Mouse (Mus musculus): ENCODE results near the gene Zfp687. TPM values are rescaled to one million over a fixed set of nuclear protein-coding genes. Genes with fewer than 3 reads are reported as not detected.

Gene Zfp687
- polyA plus RNA-seq, 1 experiment from 2014 or later = 23.3 TPM

DNA sequence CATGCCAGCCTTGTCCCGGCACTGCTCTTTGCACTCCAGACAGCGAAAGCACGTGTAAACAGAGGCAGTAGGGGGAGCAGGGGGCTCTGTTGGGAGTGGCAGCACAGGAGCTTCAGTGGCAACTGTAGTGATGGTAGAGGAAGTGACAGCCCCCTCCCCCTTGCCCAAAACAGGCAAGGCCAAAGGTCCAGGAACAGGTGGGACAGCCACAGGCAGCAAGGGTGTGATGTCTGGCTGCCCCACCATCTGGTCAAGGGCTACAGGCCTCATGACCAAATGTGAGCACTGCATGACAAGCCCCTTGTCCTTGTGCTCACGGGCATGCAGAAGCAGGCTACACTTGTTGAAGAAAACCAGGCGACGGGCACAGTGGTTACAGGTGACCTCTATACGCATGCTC, 4.9 kb downstream of the Zfp687 start:
- ATAC-seq (ENCODE audit: low read depth) = no peak
- WGBS = 72% methylated on average over 7 of the region's 7 CpGs
- H3K36me3 ChIP-seq (ENCODE audit: control insufficient read depth, insufficient read depth, low read length) = peaks cover 38% of the 10 kb centered on the region
- H3K27me3 ChIP-seq (ENCODE audit: control insufficient read depth, insufficient read depth, low read depth, low read length) = no peaks in the 10 kb centered on the region
- no peak overlapping the region for H3K9ac ChIP-seq (ENCODE audit: low read length)
- no peak overlapping the region for H3K27ac ChIP-seq (ENCODE audit: low read length)
- no peak overlapping the region for H3K4me2 ChIP-seq (ENCODE audit: low read depth, low read length)
- no peaks in the 10 kb centered on the region for H3K9me3 ChIP-seq (ENCODE audit: control insufficient read depth, low read length)
- H3K4me1 ChIP-seq (replicated peaks; ENCODE audit: control insufficient read depth, insufficient read depth, low read length) = peaks cover 11% of the 10 kb centered on the region
- no peak overlapping the region for H3K4me3 ChIP-seq (ENCODE audit: low read length)

DNA sequence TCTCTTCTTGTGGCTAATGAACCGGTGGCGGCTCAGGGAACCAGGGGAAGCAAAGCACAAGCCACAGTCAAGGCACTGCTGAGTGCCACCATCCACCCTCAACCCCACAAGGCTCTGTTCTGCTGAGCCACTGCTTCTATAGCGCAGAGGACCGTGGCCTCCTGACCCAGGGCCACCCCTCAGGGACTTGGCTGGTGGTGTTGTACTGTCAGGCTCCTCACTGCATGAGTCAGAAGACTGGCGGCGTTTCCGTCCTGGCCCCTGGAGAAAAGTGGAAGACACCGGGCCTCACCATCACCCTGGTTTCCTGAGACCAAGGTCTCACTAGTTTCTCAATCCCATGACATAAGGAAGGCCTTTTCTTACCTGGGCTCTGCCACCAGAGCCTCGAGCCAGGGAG, 7.5 kb downstream of the Zfp687 start:
- Histone ChIP-seq H3K4me1 (replicated peaks; ENCODE audit: control insufficient read depth, insufficient read depth, low read length) (no peaks in the 10 kb centered on the region), H3K27me3 (ENCODE audit: control insufficient read depth, insufficient read depth, low read depth, low read length) (no peaks in the 10 kb centered on the region), H3K9me3 (ENCODE audit: control insufficient read depth, low read length) (no peaks in the 10 kb centered on the region), H3K36me3 (ENCODE audit: control insufficient read depth, insufficient read depth, low read length) (peaks cover 47% of the 10 kb centered on the region), H3K27ac (ENCODE audit: low read length) (no peak overlapping the region), H3K4me3 (ENCODE audit: low read length) (no peak overlapping the region), H3K4me2 (ENCODE audit: low read depth, low read length) (no peak overlapping the region), H3K9ac (ENCODE audit: low read length) (no peak overlapping the region)
- WGBS = 90% methylated on average over 9 of the region's 9 CpGs
- no peak for ATAC-seq (ENCODE audit: low read depth)

DNA sequence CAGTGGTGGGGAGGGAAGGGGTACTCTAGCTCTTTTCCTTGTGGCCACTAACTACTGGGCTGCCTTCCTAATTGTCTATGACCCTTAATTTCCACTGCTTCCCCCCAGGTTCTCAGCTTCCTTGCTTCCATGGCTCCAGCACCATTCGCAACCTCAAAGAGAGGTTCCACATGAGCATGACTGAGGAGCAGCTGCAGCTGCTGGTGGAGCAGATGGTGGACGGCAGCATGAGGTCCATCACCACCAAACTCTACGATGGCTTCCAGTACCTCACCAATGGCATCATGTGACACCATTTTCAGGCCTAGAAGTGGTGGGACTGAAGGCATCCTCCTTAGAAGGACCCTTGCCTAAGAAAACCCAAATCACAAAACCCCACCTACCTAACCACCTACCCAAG, 9.6 kb downstream of the Zfp687 start:
- no peak overlapping the region for H3K27ac ChIP-seq (ENCODE audit: low read length)
- H3K36me3 ChIP-seq (ENCODE audit: control insufficient read depth, insufficient read depth, low read length) = peaks cover 49% of the 10 kb centered on the region
- no peak overlapping the region for H3K4me3 ChIP-seq (ENCODE audit: low read length)
- no peaks in the 10 kb centered on the region for H3K9me3 ChIP-seq (ENCODE audit: control insufficient read depth, low read length)
- H3K27me3 ChIP-seq (ENCODE audit: control insufficient read depth, insufficient read depth, low read depth, low read length) = no peaks in the 10 kb centered on the region
- no peaks in the 10 kb centered on the region for H3K4me1 ChIP-seq (replicated peaks; ENCODE audit: control insufficient read depth, insufficient read depth, low read length)
- no peak overlapping the region for H3K4me2 ChIP-seq (ENCODE audit: low read depth, low read length)
- WGBS = 93% methylated on average over 3 of the region's 3 CpGs
- no peak for ATAC-seq (ENCODE audit: low read depth)
- H3K9ac ChIP-seq (ENCODE audit: low read length) = no peak overlapping the region

DNA sequence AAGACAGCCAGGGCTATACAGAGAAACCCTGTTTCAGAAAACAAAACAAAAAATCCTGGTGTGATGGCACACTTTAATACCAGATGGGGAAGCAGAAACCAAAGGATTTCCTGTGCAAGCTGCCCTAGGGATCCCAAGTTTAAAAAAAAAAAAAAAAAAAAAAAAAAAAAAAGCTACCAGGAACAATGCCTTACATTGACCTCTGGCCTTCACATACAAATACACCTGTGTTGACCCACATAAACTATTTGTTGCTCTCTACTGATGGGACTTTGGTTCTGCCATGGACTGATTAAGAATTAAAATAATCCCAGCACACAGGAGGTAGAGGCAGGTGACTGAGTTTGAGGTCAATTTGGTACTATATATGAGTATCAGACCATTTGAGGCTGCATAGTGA, 12.0 kb downstream of the Zfp687 start:
- no peaks in the 10 kb centered on the region for H3K4me1 ChIP-seq (replicated peaks; ENCODE audit: control insufficient read depth, insufficient read depth, low read length)
- peaks cover 50% of the 10 kb centered on the region for H3K36me3 ChIP-seq (ENCODE audit: control insufficient read depth, insufficient read depth, low read length)
- H3K27ac ChIP-seq (ENCODE audit: low read length) = no peak overlapping the region
- no peaks in the 10 kb centered on the region for H3K9me3 ChIP-seq (ENCODE audit: control insufficient read depth, low read length)
- no peak overlapping the region for H3K4me3 ChIP-seq (ENCODE audit: low read length)
- H3K27me3 ChIP-seq (ENCODE audit: control insufficient read depth, insufficient read depth, low read depth, low read length) = no peaks in the 10 kb centered on the region
- no peak overlapping the region for H3K4me2 ChIP-seq (ENCODE audit: low read depth, low read length)
- no peak for ATAC-seq (ENCODE audit: low read depth)
- H3K9ac ChIP-seq (ENCODE audit: low read length) = no peak overlapping the region

DNA sequence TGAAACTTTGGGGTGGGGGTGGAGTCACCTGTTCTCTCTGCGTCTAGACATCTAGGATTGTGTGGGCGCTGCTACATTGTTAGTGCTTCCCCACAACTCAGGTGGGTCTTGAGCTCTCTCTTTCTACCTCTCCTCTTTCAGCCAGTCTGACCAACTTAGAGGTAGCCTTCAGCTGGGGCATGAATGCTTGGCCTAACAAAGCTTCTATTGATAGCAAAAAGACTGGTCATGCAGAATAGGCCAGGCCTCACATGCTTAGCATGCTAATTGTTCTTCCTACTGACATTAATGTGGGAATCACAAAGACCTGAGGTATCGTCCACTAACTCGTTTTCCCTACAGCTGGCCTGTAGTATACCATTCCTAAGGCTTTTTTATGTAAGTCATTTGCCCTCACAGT, 12.7 kb downstream of the Zfp687 start:
- H3K27ac ChIP-seq (ENCODE audit: low read length) = no peak overlapping the region
- 85% methylated on average over 4 of the region's 4 CpGs for WGBS
- ATAC-seq (ENCODE audit: low read depth) = no peak
- H3K9ac ChIP-seq (ENCODE audit: low read length) = no peak overlapping the region
- no peaks in the 10 kb centered on the region for H3K9me3 ChIP-seq (ENCODE audit: control insufficient read depth, low read length)
- H3K4me3 ChIP-seq (ENCODE audit: low read length) = no peak overlapping the region
- peaks cover 47% of the 10 kb centered on the region for H3K36me3 ChIP-seq (ENCODE audit: control insufficient read depth, insufficient read depth, low read length)
- no peak overlapping the region for H3K4me2 ChIP-seq (ENCODE audit: low read depth, low read length)
- H3K4me1 ChIP-seq (replicated peaks; ENCODE audit: control insufficient read depth, insufficient read depth, low read length) = no peaks in the 10 kb centered on the region
- no peaks in the 10 kb centered on the region for H3K27me3 ChIP-seq (ENCODE audit: control insufficient read depth, insufficient read depth, low read depth, low read length)

DNA sequence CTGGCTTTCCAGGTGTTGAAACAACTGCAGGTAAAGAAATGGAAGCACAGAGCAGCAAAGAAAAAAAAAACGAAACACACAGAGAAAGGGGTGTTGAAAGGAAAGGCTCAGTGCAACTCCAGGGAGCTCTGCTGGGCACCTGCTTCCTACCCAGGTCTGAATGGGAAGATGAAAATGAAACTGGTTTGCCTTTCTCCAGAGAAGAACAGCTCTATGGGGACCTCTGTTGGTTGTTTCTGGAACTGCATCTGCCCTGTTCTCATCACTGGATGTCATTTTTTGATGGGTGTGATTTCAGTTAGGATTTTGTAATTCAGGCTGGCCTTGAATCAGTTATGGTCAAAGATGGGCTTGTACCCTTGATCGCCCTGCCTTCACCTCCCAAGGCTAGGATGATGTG, 18.3 kb downstream of the Zfp687 start:
- H3K4me1 ChIP-seq (replicated peaks; ENCODE audit: control insufficient read depth, insufficient read depth, low read length) = no peaks in the 10 kb centered on the region
- H3K9me3 ChIP-seq (ENCODE audit: control insufficient read depth, low read length) = no peaks in the 10 kb centered on the region
- no peak overlapping the region for H3K9ac ChIP-seq (ENCODE audit: low read length)
- no peaks in the 10 kb centered on the region for H3K27me3 ChIP-seq (ENCODE audit: control insufficient read depth, insufficient read depth, low read depth, low read length)
- H3K36me3 ChIP-seq (ENCODE audit: control insufficient read depth, insufficient read depth, low read length) = peaks cover 40% of the 10 kb centered on the region
- 0 out of 2 replicates have a peak, but pooled peaks have one; percentile 17 for ATAC-seq (ENCODE audit: low read depth)
- no peak overlapping the region for H3K4me2 ChIP-seq (ENCODE audit: low read depth, low read length)
- H3K27ac ChIP-seq (ENCODE audit: low read length) = no peak overlapping the region
- 30% methylated on average over 2 of the region's 2 CpGs for WGBS
- no peak overlapping the region for H3K4me3 ChIP-seq (ENCODE audit: low read length)

DNA sequence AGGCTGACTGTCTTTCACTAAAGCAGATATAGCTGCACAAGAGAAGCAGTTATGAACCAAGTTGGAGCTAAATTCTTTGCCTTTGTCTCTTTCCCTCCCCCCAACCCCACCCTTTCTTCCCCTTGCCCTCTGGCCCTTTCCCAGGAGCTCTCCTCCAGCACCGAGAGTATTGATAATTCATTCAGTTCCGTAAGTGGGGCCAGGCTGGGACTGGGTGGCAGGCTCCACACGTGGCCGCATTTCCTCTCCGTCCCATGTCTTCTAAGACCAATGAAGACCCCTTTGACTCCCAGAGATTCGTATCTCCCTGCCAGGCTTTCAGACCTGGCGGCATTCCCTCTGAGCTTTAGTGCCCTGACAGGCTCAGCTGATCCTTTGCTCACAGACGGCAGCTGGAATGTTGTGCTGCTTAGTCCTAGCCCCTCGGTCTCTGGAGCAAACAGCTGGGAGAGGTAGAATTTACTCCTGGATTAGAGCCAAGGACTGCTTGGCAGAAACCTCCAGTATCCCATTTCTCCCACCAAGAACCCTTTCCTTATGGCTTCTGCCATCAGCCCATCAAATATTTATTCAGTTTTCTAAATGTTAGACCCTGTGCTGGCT, 26.0 kb downstream of the Zfp687 start:
- Histone ChIP-seq H3K27ac (ENCODE audit: low read length) (peak overlapping the region; percentile 82), H3K4me2 (ENCODE audit: low read depth, low read length) (peak overlapping the region; percentile 30), H3K9me3 (ENCODE audit: control insufficient read depth, low read length) (no peaks in the 10 kb centered on the region), H3K36me3 (ENCODE audit: control insufficient read depth, insufficient read depth, low read length) (peaks cover 15% of the 10 kb centered on the region), H3K9ac (ENCODE audit: low read length) (peak overlapping the region; percentile 33), H3K4me3 (ENCODE audit: low read length) (peak overlapping the region; percentile 9; the same call in 1 of the 2 replicates), H3K27me3 (ENCODE audit: control insufficient read depth, insufficient read depth, low read depth, low read length) (no peaks in the 10 kb centered on the region), H3K4me1 (replicated peaks; ENCODE audit: control insufficient read depth, insufficient read depth, low read length) (peaks cover 19% of the 10 kb centered on the region)
- 20% methylated on average over 9 of the region's 9 CpGs for WGBS
- peak; percentile 86 for ATAC-seq (ENCODE audit: low read depth)

DNA sequence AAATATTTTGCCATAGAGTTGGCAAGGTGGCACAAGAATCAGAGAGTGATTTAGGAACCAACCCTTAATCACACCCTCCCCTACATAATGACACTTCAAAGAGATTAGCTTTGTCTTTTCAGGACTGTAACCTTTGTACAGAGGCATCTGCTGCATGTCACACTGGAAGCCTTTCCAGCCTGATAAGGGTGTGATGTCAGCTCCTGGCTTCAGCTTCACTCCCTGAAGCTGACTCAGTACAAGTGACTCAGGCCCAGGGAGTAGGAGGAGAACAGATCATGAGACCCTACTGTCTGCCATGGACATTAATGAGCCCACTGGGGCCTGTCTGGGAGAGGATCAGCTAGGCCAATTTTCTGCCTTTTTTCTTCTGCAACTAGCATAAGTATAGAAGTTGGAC, 27.7 kb downstream of the Zfp687 start:
- Histone ChIP-seq H3K27me3 (ENCODE audit: control insufficient read depth, insufficient read depth, low read depth, low read length) (no peaks in the 10 kb centered on the region), H3K9me3 (ENCODE audit: control insufficient read depth, low read length) (no peaks in the 10 kb centered on the region), H3K27ac (ENCODE audit: low read length) (no peak overlapping the region), H3K4me1 (replicated peaks; ENCODE audit: control insufficient read depth, insufficient read depth, low read length) (peaks cover 19% of the 10 kb centered on the region), H3K4me3 (ENCODE audit: low read length) (no peak overlapping the region), H3K9ac (ENCODE audit: low read length) (no peak overlapping the region), H3K36me3 (ENCODE audit: control insufficient read depth, insufficient read depth, low read length) (peaks cover 12% of the 10 kb centered on the region), H3K4me2 (ENCODE audit: low read depth, low read length) (no peak overlapping the region)
- no peak for ATAC-seq (ENCODE audit: low read depth)

DNA sequence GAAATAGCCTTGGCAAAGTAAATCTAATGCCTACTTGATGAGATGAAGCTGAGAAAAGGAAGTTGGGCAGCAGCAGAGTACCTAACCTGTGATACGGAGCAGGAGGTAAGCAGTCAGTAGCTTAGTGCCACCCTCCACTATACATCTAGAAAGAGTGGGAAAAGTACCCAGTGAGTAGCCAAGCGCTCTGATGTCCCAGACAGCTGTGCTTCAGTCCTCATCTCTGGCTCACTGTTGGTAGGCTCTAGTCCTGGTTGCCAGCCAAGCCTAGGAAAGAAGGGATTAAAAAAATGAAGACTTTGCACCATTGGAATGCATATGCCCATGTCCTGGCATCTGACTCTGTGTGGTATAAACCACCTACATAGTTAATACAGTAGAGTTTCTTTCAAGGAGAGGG, 29.7 kb downstream of the Zfp687 start:
- Histone ChIP-seq H3K36me3 (ENCODE audit: control insufficient read depth, insufficient read depth, low read length) (peaks cover 14% of the 10 kb centered on the region), H3K4me1 (replicated peaks; ENCODE audit: control insufficient read depth, insufficient read depth, low read length) (peaks cover 19% of the 10 kb centered on the region), H3K4me2 (ENCODE audit: low read depth, low read length) (no peak overlapping the region), H3K9ac (ENCODE audit: low read length) (no peak overlapping the region), H3K27me3 (ENCODE audit: control insufficient read depth, insufficient read depth, low read depth, low read length) (no peaks in the 10 kb centered on the region), H3K27ac (ENCODE audit: low read length) (no peak overlapping the region), H3K4me3 (ENCODE audit: low read length) (no peak overlapping the region), H3K9me3 (ENCODE audit: control insufficient read depth, low read length) (no peaks in the 10 kb centered on the region)
- ATAC-seq (ENCODE audit: low read depth) = no peak
- WGBS = 93% methylated on average over 2 of the region's 2 CpGs

DNA sequence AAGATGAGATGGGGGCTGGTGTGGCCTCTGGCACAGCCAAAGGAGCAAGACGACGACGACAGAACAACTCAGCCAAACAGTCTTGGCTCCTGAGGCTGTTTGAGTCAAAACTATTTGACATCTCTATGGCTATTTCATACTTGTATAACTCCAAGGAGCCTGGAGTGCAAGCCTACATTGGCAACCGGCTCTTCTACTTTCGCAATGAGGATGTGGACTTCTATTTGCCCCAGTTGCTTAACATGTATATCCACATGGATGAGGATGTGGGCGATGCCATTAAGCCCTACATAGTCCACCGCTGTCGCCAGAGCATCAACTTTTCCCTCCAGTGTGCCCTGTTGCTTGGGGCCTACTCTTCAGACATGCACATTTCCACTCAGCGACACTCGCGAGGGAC, 30.9 kb downstream of the Zfp687 start:
- Histone ChIP-seq H3K4me3 (ENCODE audit: low read length) (no peak overlapping the region), H3K27me3 (ENCODE audit: control insufficient read depth, insufficient read depth, low read depth, low read length) (no peaks in the 10 kb centered on the region), H3K4me1 (replicated peaks; ENCODE audit: control insufficient read depth, insufficient read depth, low read length) (peaks cover 12% of the 10 kb centered on the region), H3K4me2 (ENCODE audit: low read depth, low read length) (no peak overlapping the region), H3K9me3 (ENCODE audit: control insufficient read depth, low read length) (no peaks in the 10 kb centered on the region), H3K9ac (ENCODE audit: low read length) (no peak overlapping the region), H3K36me3 (ENCODE audit: control insufficient read depth, insufficient read depth, low read length) (peaks cover 15% of the 10 kb centered on the region), H3K27ac (ENCODE audit: low read length) (no peak overlapping the region)
- no peak for ATAC-seq (ENCODE audit: low read depth)
- WGBS = 85% methylated on average over 11 of the region's 11 CpGs

All from lung, embryonic 16.5 days (tissue).